Mouse (Mus musculus) brain, embryonic 18.5 days (tissue): ENCODE data around the gene Rtcb.

ENCODE experiments used
- DNase-seq: peaks from one replicate; pipeline ENCODE4 v3.0.0-alpha.2; 2012; ENCODE audit warnings: low read depth, low spot score

Gene Rtcb

DNA sequence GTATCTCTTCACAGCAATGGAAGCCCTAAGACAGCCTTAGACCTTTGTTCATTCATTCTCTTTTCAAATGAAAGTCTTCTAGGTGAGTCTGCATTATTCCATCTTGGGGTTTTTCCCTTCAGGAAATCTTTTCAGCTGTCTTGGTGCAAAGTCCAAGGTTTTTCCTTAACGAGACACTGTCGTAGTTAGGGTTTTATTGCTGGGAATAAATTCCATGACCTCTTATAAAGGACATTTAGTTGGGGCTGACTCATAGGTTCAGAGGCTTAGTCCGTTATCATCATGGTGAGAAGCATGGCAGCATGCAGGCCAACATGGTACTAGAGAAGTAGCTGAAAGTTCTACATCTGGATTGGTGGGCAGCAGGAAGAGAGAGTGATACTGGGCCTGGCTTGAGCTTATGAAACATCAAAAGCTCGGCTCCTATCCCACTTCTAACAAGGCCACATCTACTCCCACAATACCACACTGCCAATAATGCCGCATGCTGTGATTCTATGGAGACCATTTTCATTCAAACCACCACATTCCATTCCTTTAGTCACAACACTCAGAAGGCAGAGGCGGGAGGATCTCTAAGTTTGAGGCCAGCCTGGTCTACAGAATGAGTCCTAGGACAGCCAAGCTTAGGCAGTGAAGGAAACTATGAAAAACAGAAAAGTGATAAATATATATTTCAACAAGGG lies 21.2 kb downstream of the Rtcb start:
- no peak for DNase-seq

GRCm38 (mm10) chr10:85929962-85930361 lies 27.7 kb downstream of the Rtcb start:
- DNase-seq, result no peak

- DNase-seq, result no peak
These were observed 28.4 kb downstream of the Rtcb start for GRCm38 (mm10) chr10:85929208-85929591.

DNA sequence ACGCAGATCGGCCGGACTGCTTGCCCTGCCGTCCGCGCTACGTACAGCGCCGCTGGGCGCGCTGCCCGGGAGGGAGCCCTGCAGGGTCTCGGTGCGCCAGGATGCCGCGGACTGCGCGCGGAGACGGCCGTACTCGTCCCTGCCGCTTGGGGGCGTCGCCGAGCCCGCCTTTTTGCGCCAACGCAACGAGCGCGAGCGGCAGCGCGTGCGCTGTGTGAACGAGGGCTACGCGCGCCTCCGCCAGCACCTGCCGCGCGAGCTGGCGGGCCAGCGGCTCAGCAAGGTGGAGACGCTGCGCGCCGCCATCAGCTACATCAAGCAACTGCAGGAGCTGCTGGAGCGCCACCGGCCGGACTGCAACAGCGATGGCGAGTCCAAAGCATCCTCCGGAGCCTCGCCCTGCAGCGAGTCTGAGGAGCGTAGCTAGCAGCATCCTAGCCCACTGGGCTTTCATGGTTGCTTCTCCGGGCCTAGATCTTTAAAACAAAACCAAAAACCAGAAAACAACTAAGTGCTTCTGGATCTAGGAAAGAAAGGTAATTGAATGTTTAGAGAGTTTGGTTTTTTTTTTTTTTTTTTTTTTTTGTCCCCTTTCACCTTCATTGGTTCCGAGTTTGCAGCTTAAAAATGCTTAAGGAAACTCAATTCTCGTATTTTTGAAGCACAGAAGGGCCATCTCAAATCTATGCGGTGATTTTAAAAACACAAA lies 29.0 kb downstream of the Rtcb start:
- DNase-seq, result peak; percentile 57

DNA sequence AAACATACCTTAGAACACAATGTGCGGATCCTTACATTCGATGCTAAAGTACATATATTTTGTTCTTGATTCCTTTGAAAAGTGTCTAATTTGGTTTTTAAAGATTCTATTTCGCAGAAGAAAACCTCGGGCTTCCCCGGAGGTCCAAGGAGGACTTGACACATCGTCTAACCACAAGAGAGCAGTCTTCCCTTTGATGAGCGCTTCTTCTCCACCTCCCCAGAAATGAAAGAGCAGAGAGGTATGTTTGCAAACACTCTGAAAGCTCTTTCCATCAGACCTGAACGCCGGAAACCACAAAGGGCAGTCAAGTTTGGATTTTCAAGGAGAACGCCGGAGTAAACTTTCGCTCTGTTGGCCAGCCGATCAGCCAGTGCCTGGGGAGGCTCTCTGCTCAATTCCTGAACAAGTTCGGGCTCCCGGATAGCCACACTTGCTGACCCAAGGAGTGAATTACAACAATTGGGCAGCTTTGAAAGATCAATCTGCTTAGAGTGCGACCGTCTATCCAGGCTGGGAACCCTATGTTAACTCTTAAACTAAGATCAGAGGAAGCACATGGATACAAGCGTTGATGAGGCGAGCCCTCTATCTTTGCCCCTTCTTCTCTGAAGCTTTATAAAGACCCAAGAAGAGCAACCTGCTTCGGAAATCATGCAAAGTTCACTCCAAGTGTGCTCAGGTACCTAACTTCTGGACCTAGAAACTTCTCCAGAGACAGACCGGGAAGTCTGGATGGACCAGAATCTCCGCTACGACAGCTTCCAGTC lies 29.8 kb downstream of the Rtcb start, which contains the start of gene Ascl4:
Gene Ascl4 (plus strand): TSS at position 6 of the 770 bp plus-strand sequence.
- no peak for DNase-seq

DNA sequence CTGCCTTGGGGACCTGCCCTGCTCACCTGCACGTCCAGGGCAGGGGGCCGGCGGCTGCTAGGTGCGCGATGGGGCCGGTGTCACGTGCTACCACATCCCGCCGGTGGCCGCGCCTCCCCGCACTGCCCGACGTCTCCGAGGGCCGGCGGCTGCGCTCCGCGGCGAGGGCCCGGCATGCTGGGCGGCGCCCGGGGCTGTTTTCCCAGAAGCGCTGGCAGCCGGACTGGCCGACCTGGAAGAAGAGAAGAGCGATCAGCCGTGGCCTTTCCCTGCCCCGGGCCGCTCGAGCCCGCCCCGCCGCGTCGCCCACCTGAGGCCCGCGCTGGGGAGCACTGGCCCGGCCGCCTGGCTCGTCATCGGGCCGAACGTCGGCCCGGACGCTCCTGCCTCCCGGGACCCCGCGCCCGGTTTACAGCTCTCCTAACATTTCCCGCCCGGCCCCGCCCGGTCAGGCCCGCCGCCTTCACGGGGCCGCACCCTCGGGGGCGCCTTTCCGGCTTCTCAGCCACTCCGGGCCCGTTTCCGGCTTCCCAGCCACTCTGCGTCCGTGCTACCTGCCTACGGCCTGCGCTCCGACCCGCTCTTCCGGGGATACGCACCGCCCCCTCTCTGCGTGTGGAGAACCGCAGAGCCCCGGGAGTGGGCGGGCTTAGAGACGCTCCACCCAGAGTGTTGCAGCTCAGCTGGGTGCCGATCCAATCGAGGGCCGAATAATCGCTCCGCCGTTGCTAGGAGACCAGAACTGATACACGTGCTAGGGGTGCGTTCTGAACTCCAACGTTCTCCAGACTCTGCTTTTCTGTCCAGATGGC lies 40.9 kb downstream of the Rtcb start, which contains the start of gene Prdm4:
Gene Prdm4 (minus strand): TSS at position 645 of the 812 bp plus-strand sequence.
- peak; percentile 97 for DNase-seq
